Mouse (Mus musculus) midbrain, embryonic 15.5 days (tissue): ENCODE results near the gene Pdzd4. TPM values are rescaled to one million over a fixed set of nuclear protein-coding genes. Genes with fewer than 3 reads are reported as not detected.

ENCODE experiments used
- ATAC-seq: fragments of 200-750 bp; cut with Nextera tagmentation; replicated peaks from 2 replicates; pipeline ENCODE4 v1.8.0; 2017; ENCODE audit warnings: moderate TSS enrichment
- H3K27ac ChIP-seq: fragments of 300-500 bp; sonication (generic); 2 replicates; pipeline ENCODE4 v1.5.1; 2015; ENCODE audit warnings: mild to moderate bottlenecking, inconsistent platforms
- H3K27me3 ChIP-seq: fragments of 300-500 bp; sonication (generic); replicated peaks from 2 replicates; pipeline ENCODE4 v1.6.1; 2015; ENCODE audit warnings: inconsistent platforms
- H3K36me3 ChIP-seq: fragments of 300-500 bp; sonication (generic); replicated peaks from 2 replicates; pipeline ENCODE4 v1.6.1; 2015; ENCODE audit warnings: inconsistent platforms
- H3K4me1 ChIP-seq: fragments of 300-500 bp; sonication (generic); 2 replicates; pipeline ENCODE4 v1.6.1; 2015; ENCODE audit warnings: inconsistent platforms
- H3K4me2 ChIP-seq: fragments of 300-500 bp; sonication (generic); 2 replicates; pipeline ENCODE4 v1.6.1; 2015; ENCODE audit warnings: inconsistent platforms, mild to moderate bottlenecking, moderate library complexity
- H3K4me3 ChIP-seq: fragments of 300-500 bp; sonication (generic); 2 replicates; pipeline ENCODE4 v1.5.1; 2015; ENCODE audit warnings: mild to moderate bottlenecking, inconsistent platforms
- H3K9ac ChIP-seq: fragments of 300-500 bp; sonication (generic); 2 replicates; pipeline ENCODE4 v1.6.1; 2015; ENCODE audit warnings: mild to moderate bottlenecking, inconsistent platforms
- H3K9me3 ChIP-seq: fragments of 300-500 bp; sonication (generic); 2 replicates; pipeline ENCODE4 v1.6.1; 2016; ENCODE audit warnings: inconsistent platforms
- WGBS: fragments of 180-500 bp; shearing (Covaris S2); methylation state at CpG from one replicate; pipeline ENCODE4 v1.1.7; 2015; ENCODE audit warnings: mixed read lengths; 5-methylcytosine and 5-hydroxymethylcytosine counted together
- polyA plus RNA-seq: library from polyadenylated mRNA; unstranded; fragments of >200 nt; fragmentation: Nextera tagmentation; extraction: Ambion mirVana; gene quantifications from 2 replicates; pipeline ENCODE4 v1.2.1, GENCODE M21; 2015

Gene Pdzd4
- polyA plus RNA-seq, 1 experiment from 2014 or later = 5.6 TPM

GRCm38 (mm10) chrX:73816596-73817314, 8.0 kb downstream of the Pdzd4 start:
- Histone ChIP-seq H3K4me2 (no peak overlapping the region), H3K36me3 (no peaks in the 10 kb centered on the region), H3K4me1 (peaks cover 2% of the 10 kb centered on the region; the same call in 1 of the 2 replicates), H3K9ac (no peak overlapping the region), H3K27me3 (no peaks in the 10 kb centered on the region), H3K27ac (no peak overlapping the region), H3K4me3 (no peak overlapping the region), H3K9me3 (no peaks in the 10 kb centered on the region)
- 55% methylated on average over 3 of the region's 3 CpGs for WGBS
- no peak for ATAC-seq

DNA sequence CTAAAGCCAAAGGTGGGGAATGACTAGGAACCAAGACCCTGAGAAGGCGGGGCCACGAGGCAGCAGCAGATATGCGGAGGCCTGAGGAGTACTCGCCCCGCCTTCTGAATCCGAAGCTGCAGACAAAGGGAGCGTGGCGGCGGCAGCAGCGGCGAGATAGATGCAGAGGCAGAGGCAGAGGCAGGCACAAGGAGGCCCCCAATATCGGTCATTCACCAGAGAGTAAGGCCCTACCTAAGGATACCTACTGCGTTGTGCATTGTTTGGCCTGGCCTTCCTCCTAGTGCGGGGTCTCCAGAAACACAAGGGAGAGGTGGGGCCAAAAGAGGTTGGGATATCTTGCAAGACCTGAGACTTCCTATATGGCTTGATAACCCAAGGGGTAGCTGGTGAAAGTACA, 9.7 kb downstream of the Pdzd4 start:
- H3K9me3 ChIP-seq = no peaks in the 10 kb centered on the region
- peak overlapping the region; percentile 50 for H3K9ac ChIP-seq
- H3K4me3 ChIP-seq = peak overlapping the region; percentile 34
- ATAC-seq = peak; percentile 84
- no peaks in the 10 kb centered on the region for H3K36me3 ChIP-seq
- H3K4me2 ChIP-seq = peak overlapping the region; percentile 48
- peak overlapping the region; percentile 84 for H3K27ac ChIP-seq
- 20% methylated on average over 14 of the region's 14 CpGs for WGBS
- no peaks in the 10 kb centered on the region for H3K27me3 ChIP-seq
- H3K4me1 ChIP-seq = no peaks in the 10 kb centered on the region

DNA sequence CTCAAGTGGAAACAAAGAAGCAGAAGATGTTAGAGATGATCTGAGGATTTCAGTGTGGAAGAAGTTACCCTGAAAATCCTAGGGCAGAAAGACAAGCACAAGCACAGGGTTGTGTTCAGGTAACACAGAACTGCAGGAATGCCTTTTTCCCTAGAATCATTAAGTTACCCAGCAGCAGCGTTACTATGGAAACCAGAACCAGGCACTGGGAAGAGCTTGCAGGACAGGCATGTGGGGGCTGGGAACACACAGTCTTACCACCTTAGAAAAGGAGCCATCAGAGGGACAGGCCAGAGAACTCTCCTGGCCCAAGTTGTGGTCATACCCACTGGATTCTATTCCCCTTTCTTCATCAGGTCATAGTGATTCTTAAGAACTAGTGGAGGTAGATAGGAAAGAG, 19.0 kb downstream of the Pdzd4 start:
- WGBS = 57% methylated on average over 1 of the region's 1 CpGs
- H3K9me3 ChIP-seq = no peaks in the 10 kb centered on the region
- peak overlapping the region; percentile 45; the same call in 1 of the 2 replicates for H3K27ac ChIP-seq
- peaks cover 4% of the 10 kb centered on the region for H3K4me1 ChIP-seq
- H3K4me2 ChIP-seq = no peak overlapping the region
- no peak overlapping the region for H3K9ac ChIP-seq
- peak; percentile 54; the same call in 1 of the 2 replicates for ATAC-seq
- H3K36me3 ChIP-seq = no peaks in the 10 kb centered on the region
- no peak overlapping the region for H3K4me3 ChIP-seq
- H3K27me3 ChIP-seq = no peaks in the 10 kb centered on the region

- Histone ChIP-seq H3K9ac (no peak overlapping the region), H3K27me3 (no peaks in the 10 kb centered on the region), H3K4me3 (no peak overlapping the region), H3K4me1 (no peaks in the 10 kb centered on the region), H3K27ac (no peak overlapping the region), H3K36me3 (no peaks in the 10 kb centered on the region), H3K4me2 (no peak overlapping the region), H3K9me3 (no peaks in the 10 kb centered on the region)
- WGBS = 45% methylated on average over 9 of the region's 9 CpGs
- peak; percentile 51 for ATAC-seq
Observed at GRCm38 (mm10) chrX:73798502-73798901, 26.3 kb downstream of the Pdzd4 start.

DNA sequence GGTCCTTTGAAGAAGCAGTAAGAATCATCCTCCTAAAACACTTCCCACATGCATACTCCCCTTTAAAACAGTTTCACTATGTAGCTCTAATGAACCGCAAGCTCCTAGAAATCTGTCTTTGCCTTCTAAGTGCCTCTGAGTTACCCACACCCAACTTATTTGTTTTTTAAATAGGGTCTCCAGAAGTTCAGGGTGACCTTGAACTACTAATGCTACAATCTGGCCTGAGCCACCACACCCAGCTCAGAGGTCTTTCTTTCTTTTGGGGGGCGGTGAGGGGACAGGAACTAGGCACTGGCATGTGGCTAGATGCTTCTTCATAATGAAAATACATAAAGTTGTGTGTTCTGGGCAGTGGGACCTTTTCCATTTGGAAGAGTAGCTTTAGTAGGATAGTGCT, 27.3 kb downstream of the Pdzd4 start:
- no peaks in the 10 kb centered on the region for H3K4me1 ChIP-seq
- H3K4me2 ChIP-seq = no peak overlapping the region
- H3K4me3 ChIP-seq = no peak overlapping the region
- ATAC-seq = no peak
- no peaks in the 10 kb centered on the region for H3K27me3 ChIP-seq
- no peak overlapping the region for H3K9ac ChIP-seq
- WGBS = 78% methylated on average over 2 of the region's 2 CpGs
- H3K9me3 ChIP-seq = no peaks in the 10 kb centered on the region
- H3K36me3 ChIP-seq = no peaks in the 10 kb centered on the region
- H3K27ac ChIP-seq = no peak overlapping the region

DNA sequence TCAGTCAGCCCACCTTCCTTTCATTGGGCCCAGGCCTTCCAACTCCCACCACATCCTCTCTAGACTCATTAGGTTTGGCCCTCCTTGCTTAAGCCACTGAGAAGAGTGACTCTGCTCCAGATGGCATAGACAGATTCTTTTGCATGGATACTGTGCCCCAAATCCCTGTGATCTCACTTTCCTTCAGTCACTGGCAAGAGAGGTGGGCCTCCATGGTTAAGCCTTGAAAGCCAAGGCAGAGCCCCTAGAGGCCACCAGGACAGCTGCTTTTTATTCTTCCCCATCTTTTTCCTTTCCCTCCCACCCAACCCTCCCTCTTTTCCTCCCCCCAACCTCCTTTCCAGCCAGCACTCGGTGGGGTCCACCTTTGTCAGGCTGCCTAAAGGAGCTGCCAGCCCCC, 31.3 kb downstream of the Pdzd4 start:
- no peak overlapping the region for H3K27ac ChIP-seq
- WGBS = 40% methylated on average over 1 of the region's 1 CpGs
- H3K27me3 ChIP-seq = no peaks in the 10 kb centered on the region
- no peaks in the 10 kb centered on the region for H3K9me3 ChIP-seq
- H3K4me3 ChIP-seq = no peak overlapping the region
- H3K4me1 ChIP-seq = peaks cover 5% of the 10 kb centered on the region
- 0 out of 2 replicates have a peak, but pooled peaks cover 3% of the 10 kb centered on the region for H3K36me3 ChIP-seq
- H3K4me2 ChIP-seq = no peak overlapping the region
- ATAC-seq = no peak
- no peak overlapping the region for H3K9ac ChIP-seq

DNA sequence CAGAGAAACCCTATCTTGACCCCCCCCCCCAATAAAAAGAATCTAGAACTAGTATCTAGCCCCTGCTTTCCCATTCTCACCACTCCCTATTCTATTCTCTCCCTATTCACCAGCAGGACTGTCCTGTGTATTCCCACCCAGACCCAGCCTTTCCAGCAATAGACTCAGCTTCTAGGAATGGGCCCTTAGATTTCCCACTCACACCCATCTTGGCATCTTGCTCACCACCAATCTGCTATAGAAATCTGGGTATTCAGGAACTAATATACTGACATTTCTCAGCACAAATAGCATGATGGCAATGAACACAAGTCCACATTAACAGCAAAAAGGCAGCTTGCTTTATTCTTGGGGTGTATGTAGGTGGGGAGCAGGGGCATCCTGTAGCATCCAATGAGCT, 31.7 kb downstream of the Pdzd4 start:
- ATAC-seq = no peak
- Histone ChIP-seq H3K9me3 (no peaks in the 10 kb centered on the region), H3K4me1 (peaks cover 10% of the 10 kb centered on the region), H3K4me2 (no peak overlapping the region), H3K27ac (no peak overlapping the region), H3K36me3 (0 out of 2 replicates have a peak, but pooled peaks cover 3% of the 10 kb centered on the region), H3K9ac (no peak overlapping the region), H3K4me3 (no peak overlapping the region), H3K27me3 (no peaks in the 10 kb centered on the region)

DNA sequence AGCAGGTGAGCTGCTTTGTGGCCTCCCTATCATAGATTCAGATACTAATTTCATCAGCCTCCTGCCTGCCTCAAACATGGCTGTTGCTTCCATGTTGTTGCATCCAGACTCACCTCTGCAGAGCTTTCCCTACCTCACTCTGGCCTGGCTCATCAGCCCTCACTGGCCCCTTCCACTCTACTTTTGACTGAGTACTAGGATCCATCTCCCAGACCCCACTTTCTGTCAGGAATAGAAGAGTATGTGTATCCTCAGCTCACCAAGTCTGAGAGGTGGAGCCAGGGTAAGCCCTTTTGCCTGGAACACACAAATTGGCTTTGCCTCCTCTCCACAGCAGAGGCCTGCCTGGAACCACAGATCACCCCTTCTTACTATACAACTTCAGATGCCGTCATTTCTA, 36.3 kb downstream of the Pdzd4 start:
- Histone ChIP-seq H3K4me3 (no peak overlapping the region), H3K9me3 (no peaks in the 10 kb centered on the region), H3K9ac (no peak overlapping the region), H3K27ac (no peak overlapping the region), H3K36me3 (0 out of 2 replicates have a peak, but pooled peaks cover 3% of the 10 kb centered on the region), H3K4me1 (peaks cover 28% of the 10 kb centered on the region), H3K4me2 (peak overlapping the region; percentile 58; the same call in 1 of the 2 replicates), H3K27me3 (no peaks in the 10 kb centered on the region)
- ATAC-seq = no peak
- 94% methylated on average over 1 of the region's 1 CpGs for WGBS

DNA sequence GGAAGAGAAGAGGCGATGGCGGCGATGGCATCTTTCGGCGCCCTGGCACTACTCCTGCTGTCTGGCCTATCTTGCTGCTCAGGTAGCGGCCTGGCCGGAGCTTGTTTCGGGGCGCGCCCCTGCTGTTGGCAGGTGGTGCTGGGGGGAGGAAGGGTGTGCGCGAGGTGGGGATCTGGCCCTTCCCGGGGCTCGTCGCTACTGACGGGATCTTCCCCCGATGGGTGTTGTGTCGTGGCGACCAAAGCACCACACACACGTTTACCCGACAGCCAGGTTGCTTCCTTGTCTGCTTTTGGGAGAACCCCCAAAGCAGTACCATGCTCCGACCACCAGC, 37.6 kb downstream of the Pdzd4 start:
- H3K4me1 ChIP-seq = peaks cover 28% of the 10 kb centered on the region
- H3K4me2 ChIP-seq = peak overlapping the region; percentile 58
- 20% methylated on average over 22 of the region's 22 CpGs for WGBS
- peak overlapping the region; percentile 90 for H3K27ac ChIP-seq
- H3K27me3 ChIP-seq = no peaks in the 10 kb centered on the region
- ATAC-seq = 0 out of 2 replicates have a peak, but pooled peaks have one; percentile 19
- H3K36me3 ChIP-seq = 0 out of 2 replicates have a peak, but pooled peaks cover 3% of the 10 kb centered on the region
- H3K9ac ChIP-seq = peak overlapping the region; percentile 63
- H3K4me3 ChIP-seq = peak overlapping the region; percentile 49
- H3K9me3 ChIP-seq = no peaks in the 10 kb centered on the region

- 26% methylated on average over 52 of the region's 52 CpGs for WGBS
Observed at GRCm38 (mm10) chrX:73786364-73787224, 38.2 kb downstream of the Pdzd4 start, which contains the start of the genes Idh3g and Ssr4. Gene Idh3g, minus strand, starts transcription at chrX:73786897. Gene Ssr4, plus strand, starts transcription at chrX:73787028.

DNA sequence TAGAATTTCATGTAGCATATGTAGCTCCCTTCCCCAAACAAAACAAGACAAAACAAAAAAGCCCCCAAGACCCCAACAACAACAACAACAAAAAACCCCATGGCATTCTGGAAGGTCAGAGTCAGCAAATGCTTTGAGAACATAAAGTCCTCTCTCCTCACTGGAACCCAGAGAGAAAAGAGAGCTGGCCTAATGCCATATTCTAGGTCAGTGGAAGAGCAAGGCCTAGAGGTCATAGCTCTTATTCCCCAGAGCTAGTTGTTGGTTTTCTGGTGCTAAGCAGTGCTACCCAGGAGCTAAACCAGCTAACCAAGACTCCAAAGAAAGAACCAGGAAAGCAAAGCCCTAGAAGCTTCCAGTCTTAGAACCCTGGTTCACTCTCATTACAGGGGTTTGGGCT, 39.1 kb downstream of the Pdzd4 start:
- H3K36me3 ChIP-seq = peaks cover 10% of the 10 kb centered on the region
- H3K4me3 ChIP-seq = peak overlapping the region; percentile 49
- peak overlapping the region; percentile 90 for H3K27ac ChIP-seq
- peak overlapping the region; percentile 61 for H3K9ac ChIP-seq
- H3K9me3 ChIP-seq = no peaks in the 10 kb centered on the region
- ATAC-seq = no peak
- peaks cover 28% of the 10 kb centered on the region for H3K4me1 ChIP-seq
- no peaks in the 10 kb centered on the region for H3K27me3 ChIP-seq
- H3K4me2 ChIP-seq = peak overlapping the region; percentile 55

More at GRCm38 (mm10) chrX:73786364-73787224, 38.2 kb downstream of the Pdzd4 start, which contains the start of the genes Idh3g and Ssr4:
- Histone ChIP-seq H3K4me3 (peak within 1 kb of the TSS; percentile 49), H3K4me2 (peak within 1 kb of the TSS; percentile 58), H3K9me3 (no peaks in the 10 kb centered on the region), H3K4me1 (peaks cover 28% of the 10 kb centered on the region), H3K27me3 (no peaks in the 10 kb centered on the region), H3K9ac (peak within 1 kb of the TSS; percentile 63), H3K27ac (peak within 1 kb of the TSS; percentile 90), H3K36me3 (peaks cover 6% of the 10 kb centered on the region; the same call in 1 of the 2 replicates)
- peak; percentile 98 for ATAC-seq

DNA sequence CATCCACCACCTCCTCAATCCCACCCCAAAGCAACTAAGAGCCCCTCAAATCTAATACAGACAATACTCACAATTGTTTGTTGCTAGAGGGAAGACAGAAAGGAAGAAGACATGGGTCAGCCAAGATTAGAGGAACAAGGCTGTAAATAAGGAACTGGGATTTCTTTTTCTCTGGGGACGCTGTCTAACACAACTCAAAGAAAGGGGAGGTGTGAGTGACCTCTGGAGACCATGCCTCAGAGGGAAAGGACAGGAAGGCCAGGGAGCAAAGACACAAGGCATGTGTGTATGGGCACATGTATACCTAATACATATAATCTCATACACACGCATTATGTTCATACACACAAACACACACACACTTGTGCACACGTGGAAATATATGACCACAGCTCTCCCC, 42.5 kb downstream of the Pdzd4 start:
- peaks cover 17% of the 10 kb centered on the region for H3K36me3 ChIP-seq
- H3K9me3 ChIP-seq = no peaks in the 10 kb centered on the region
- no peak overlapping the region for H3K9ac ChIP-seq
- H3K4me1 ChIP-seq = peaks cover 14% of the 10 kb centered on the region
- no peak for ATAC-seq
- whole genome bisulfite sequencing = 94% methylated on average over 3 of the region's 3 CpGs
- no peak overlapping the region for H3K4me3 ChIP-seq
- no peaks in the 10 kb centered on the region for H3K27me3 ChIP-seq
- no peak overlapping the region for H3K4me2 ChIP-seq
- H3K27ac ChIP-seq = no peak overlapping the region
